Mouse (Mus musculus): ENCODE results near the gene Ms4a4b.

- TF ChIP-seq CTCF (IDR thresholded peaks at IDR 0.05; ENCODE audit: low read depth) (no peak), EP300 (IDR thresholded peaks at IDR 0.05; ENCODE audit: low read depth) (no peak)
These were observed 70.1 kb downstream of the Ms4a4b start for GRCm38 (mm10) chr19:11513458-11513857.
